Mouse (Mus musculus) cortical plate, adult 2 months (tissue): Measurements from ENCODE around the gene Clcf1. TPM values are rescaled to one million over a fixed set of nuclear protein-coding genes. Genes with fewer than 3 reads are reported as not detected.

Experiments used
- H3K27ac ChIP-seq: fragments of 200-500 bp; 2 replicates; pipeline ENCODE4 v1.5.1; 2012; ENCODE audit warnings: low read length, control low read depth, inconsistent platforms; ENCODE audit not compliant: insufficient read depth
- H3K4me1 ChIP-seq: fragments of 200-500 bp; 2 replicates; pipeline ENCODE4 v1.6.1; 2011; ENCODE audit warnings: low read length; ENCODE audit not compliant: control insufficient read depth, insufficient read depth
- H3K4me3 ChIP-seq: fragments of 200-500 bp; 2 replicates; pipeline ENCODE4 v1.5.1; 2011; ENCODE audit warnings: mild to moderate bottlenecking, low read length, control low read depth; ENCODE audit not compliant: insufficient read depth
- CTCF ChIP-seq: fragments of 200-500 bp; IDR thresholded peaks from 2 replicates; pipeline ENCODE4 v1.5.1; 2011; ENCODE audit warnings: mild to moderate bottlenecking, control low read depth, low read length; ENCODE audit not compliant: insufficient read depth; ENCODE audit errors: extremely low read depth
- POLR2A ChIP-seq: fragments of 200-500 bp; IDR thresholded peaks from 2 replicates; pipeline ENCODE4 v1.6.1; 2011; ENCODE audit warnings: mild to moderate bottlenecking, low read length, control low read depth; ENCODE audit not compliant: insufficient read depth; ENCODE audit errors: extremely low read depth
- polyA plus RNA-seq: library from polyadenylated mRNA; depleted of rRNA; stranded (reverse); fragments of >200 nt; gene quantifications from 2 replicates; pipeline ENCODE4 v1.2.3, GENCODE M21; 2012

The Clcf1 gene
- polyA plus RNA-seq, 1 experiment = 2.4 TPM

GRCm38 (mm10) chr19:4175368-4175947, 38.6 kb upstream of the Clcf1 start, which contains the start of gene Carns1:
TSS of gene Carns1 (minus strand) at chr19:4175479.
- peak within 1 kb of the TSS; percentile 60 for H3K27ac ChIP-seq
- no peak within 1 kb of the TSS for H3K4me3 ChIP-seq
- H3K4me1 ChIP-seq = no peaks in the 10 kb centered on the region
- TF ChIP-seq CTCF = no peak
- TF ChIP-seq POLR2A = 0 out of 2 replicates have a peak, but pooled peaks have one; percentile 29

- H3K4me1 ChIP-seq = peaks cover 4% of the 10 kb centered on the region
- H3K27ac ChIP-seq = no peak overlapping the region
- TF ChIP-seq POLR2A = no peak
- no peak for TF ChIP-seq CTCF
- no peak overlapping the region for H3K4me3 ChIP-seq
Measured at GRCm38 (mm10) chr19:4180411-4180810, 33.6 kb upstream of the Clcf1 start.

GRCm38 (mm10) chr19:4181892-4182291, 32.1 kb upstream of the Clcf1 start:
- Histone ChIP-seq H3K4me3 (no peak overlapping the region), H3K4me1 (peaks cover 4% of the 10 kb centered on the region), H3K27ac (no peak overlapping the region)
- 0 out of 2 replicates have a peak, but pooled peaks have one; percentile 47 for TF ChIP-seq POLR2A
- TF ChIP-seq CTCF = no peak

GRCm38 (mm10) chr19:4183689-4184088, 30.3 kb upstream of the Clcf1 start:
- Histone ChIP-seq H3K4me1 (peaks cover 4% of the 10 kb centered on the region), H3K27ac (peak overlapping the region; percentile 88), H3K4me3 (no peak overlapping the region)
- TF ChIP-seq CTCF (no peak), POLR2A (no peak)

- Histone ChIP-seq H3K4me3 (no peak overlapping the region), H3K4me1 (peaks cover 4% of the 10 kb centered on the region), H3K27ac (no peak overlapping the region)
- TF ChIP-seq POLR2A (no peak), CTCF (no peak)
Measured at GRCm38 (mm10) chr19:4184976-4185975, 28.8 kb upstream of the Clcf1 start.

- peaks cover 2% of the 10 kb centered on the region; the same call in 1 of the 2 replicates for H3K4me1 ChIP-seq
- H3K27ac ChIP-seq = no peak overlapping the region
- TF ChIP-seq CTCF = no peak
- TF ChIP-seq POLR2A = no peak
- no peak overlapping the region for H3K4me3 ChIP-seq
Measured at GRCm38 (mm10) chr19:4187303-4187702, 26.7 kb upstream of the Clcf1 start.

GRCm38 (mm10) chr19:4189051-4189620, 24.9 kb upstream of the Clcf1 start:
- Histone ChIP-seq H3K4me1 (peaks cover 5% of the 10 kb centered on the region; the same call in 1 of the 2 replicates), H3K4me3 (no peak overlapping the region), H3K27ac (no peak overlapping the region)
- TF ChIP-seq CTCF = no peak
- no peak for TF ChIP-seq POLR2A

GRCm38 (mm10) chr19:4190831-4191334, 23.2 kb upstream of the Clcf1 start, which contains the start of gene Tbc1d10c:
TSS of gene Tbc1d10c (minus strand) at chr19:4191284.
- Histone ChIP-seq H3K27ac (peak within 1 kb of the TSS; percentile 93), H3K4me3 (peak within 1 kb of the TSS; percentile 97), H3K4me1 (peaks cover 7% of the 10 kb centered on the region; the same call in 1 of the 2 replicates)
- no peak for TF ChIP-seq CTCF
- no peak for TF ChIP-seq POLR2A

- peaks cover 7% of the 10 kb centered on the region; the same call in 1 of the 2 replicates for H3K4me1 ChIP-seq
- TF ChIP-seq CTCF (peak; percentile 43), POLR2A (peak; percentile 70)
- peak within 1 kb of the TSS; percentile 97 for H3K4me3 ChIP-seq
- H3K27ac ChIP-seq = peak within 1 kb of the TSS; percentile 93
Measured at GRCm38 (mm10) chr19:4191528-4192250, 22.3 kb upstream of the Clcf1 start, which contains the start of gene Ppp1ca. TSS of gene Ppp1ca (plus strand) at chr19:4192065.
